Mouse (Mus musculus) left cerebral cortex, adult 2 months (tissue): Measurements from ENCODE around the gene Spats1. TPM values are rescaled to one million over a fixed set of nuclear protein-coding genes. Genes with fewer than 3 reads are reported as not detected.
"Not testable (repeated sequence)": the region's sequence is repeated elsewhere in the genome, so short reads cannot be mapped to it uniquely, and the experiment has no call there.

Experiments
- DNase-seq, 2 experiments: peaks; one replicate each; pipeline ENCODE4 v3.0.0; 2021 to 2022; ENCODE audit warnings: low spot score in 2 of 2, mixed read lengths in 1 of 2; ENCODE audit errors: extremely low spot score in 1 of 2
- H3K27ac ChIP-seq: fragments of 200-600 bp; 2 replicates; pipeline ENCODE4 v1.8.1; 2022
- H3K4me3 ChIP-seq: fragments of 200-600 bp; 2 replicates; pipeline ENCODE4 v1.8.1; 2022
- CTCF ChIP-seq: fragments of 200-600 bp; IDR thresholded peaks from 2 replicates; pipeline ENCODE4 v1.8.1; 2022; ENCODE audit warnings: antibody characterized with exemption, mild to moderate bottlenecking, moderate library complexity
- intact Hi-C: fragments of 180-260 bp; cut with DNase I; formaldehyde crosslinking; loops from one replicate; pipeline ENCODE4 v1.15.1; 2025
- total RNA-seq, 2 experiments: library from RNA; stranded (reverse); gene quantifications; 2 replicates each; pipeline ENCODE4 v1.2.3; 2021

The Spats1 gene
- total RNA-seq, 2 experiments from 2014 or later = 5.5 to 5.8 TPM

DNA sequence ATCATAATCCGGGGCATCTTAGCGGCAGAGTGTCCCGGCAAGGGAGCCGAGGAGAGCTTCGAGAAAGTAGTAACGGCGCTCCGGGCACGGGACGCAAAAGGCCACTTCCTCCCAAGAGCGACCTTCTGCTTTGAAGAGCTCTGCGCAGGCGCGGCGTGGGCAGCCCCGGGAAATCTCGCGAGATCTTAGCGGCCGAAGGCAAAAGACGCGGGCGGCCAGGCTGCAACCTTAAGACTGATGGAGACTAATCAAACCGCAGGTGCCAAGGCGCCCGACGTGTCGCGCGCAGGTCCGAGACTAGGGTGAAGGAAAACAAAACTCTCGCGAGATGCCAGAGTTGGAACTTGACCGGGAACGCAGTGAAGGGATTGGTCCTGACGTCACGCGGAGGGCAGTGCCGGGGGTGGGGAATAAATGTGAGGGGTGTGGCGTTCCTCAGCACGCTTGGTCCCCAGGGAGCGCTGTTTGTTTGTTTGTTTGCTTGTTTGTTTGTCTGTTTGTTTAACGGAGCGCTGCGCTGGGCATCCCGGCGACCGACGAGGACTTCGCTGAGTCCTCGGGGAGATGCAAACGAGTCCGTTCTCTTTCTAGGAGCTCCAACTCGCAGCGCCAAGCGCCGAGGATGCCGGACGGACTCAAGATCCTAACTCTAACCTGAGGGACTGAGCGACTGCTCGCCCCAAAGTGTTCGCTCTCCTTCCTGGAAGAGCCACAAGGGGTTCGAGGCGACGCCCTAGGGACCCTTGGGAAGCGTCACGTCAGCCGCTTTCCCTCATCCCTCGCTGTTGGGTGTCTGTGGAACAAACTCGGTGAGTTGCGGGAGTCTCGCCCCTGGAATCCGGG, 41.6 kb downstream of the Spats1 start, which contains the start of gene Cdc5l:
Gene Cdc5l, minus strand, starts transcription at position 319 of the 843 bp plus-strand sequence.
- peak; percentile 93 to 94 for DNase-seq
- intact Hi-C loops = no loop called here
- TF ChIP-seq CTCF = peak; percentile 8; the same call in 1 of the 2 replicates
- Histone ChIP-seq H3K27ac (peak within 1 kb of the TSS; percentile 91), H3K4me3 (peak within 1 kb of the TSS; percentile 88)

DNA sequence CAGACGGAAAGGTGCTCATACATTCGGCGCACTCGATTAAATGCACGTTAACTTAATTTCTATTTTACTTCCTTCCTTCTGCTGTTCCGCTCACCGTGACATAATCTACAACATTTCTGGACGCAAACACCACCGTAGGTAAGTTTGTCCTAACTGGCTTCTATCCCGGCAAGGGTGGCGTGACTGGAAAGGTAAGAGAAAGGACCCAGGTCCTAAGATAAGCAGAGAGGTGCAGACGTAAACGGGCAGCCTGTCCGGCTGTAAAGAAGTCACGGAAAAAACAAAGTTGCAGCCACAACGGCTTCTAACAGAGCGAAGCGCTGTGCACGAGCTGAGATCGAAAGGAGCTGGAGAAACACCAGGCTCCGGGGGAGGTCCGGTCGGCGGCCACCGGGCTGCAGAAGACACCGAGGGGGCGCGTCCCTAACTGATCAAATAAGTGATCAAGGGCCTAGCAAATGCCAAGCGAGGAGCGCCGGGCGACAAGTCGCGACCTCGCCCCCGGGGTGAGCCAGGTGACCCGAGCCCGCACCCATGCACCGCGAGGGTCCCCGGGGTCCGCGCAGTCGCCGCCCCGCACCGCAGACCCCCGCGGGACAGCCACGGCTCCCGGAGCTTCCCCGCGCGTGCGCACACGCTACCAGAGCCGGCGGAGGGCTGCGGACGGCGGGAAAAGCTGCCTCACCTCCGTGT, 42.4 kb downstream of the Spats1 start:
- no peak for TF ChIP-seq CTCF
- Histone ChIP-seq H3K4me3 (peak overlapping the region; percentile 88), H3K27ac (peak overlapping the region; percentile 91)
- intact Hi-C loops = no loop called here
- no peak for DNase-seq

DNA sequence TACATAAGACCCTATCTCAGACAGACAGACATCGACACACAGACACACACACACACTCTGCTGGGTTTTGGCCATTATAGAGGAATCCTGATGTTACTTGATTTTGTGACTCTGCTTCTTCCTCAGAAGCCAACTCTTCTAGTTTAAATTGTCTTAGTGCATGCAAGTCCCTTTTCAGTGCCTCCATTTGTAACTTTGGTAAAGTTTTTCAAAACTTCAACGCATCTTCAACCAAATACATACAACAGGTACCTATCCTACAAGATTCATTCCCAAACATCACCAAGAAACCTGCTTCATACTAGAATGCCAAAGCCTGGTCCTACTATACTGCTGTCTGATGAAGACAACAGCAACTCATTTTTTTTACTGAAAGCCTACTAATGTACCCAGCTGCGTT, 43.2 kb downstream of the Spats1 start:
- Histone ChIP-seq H3K4me3 (peak overlapping the region; percentile 88), H3K27ac (no peak overlapping the region)
- intact Hi-C loops = no loop called here
- no peak for TF ChIP-seq CTCF
- no peak for DNase-seq

DNA sequence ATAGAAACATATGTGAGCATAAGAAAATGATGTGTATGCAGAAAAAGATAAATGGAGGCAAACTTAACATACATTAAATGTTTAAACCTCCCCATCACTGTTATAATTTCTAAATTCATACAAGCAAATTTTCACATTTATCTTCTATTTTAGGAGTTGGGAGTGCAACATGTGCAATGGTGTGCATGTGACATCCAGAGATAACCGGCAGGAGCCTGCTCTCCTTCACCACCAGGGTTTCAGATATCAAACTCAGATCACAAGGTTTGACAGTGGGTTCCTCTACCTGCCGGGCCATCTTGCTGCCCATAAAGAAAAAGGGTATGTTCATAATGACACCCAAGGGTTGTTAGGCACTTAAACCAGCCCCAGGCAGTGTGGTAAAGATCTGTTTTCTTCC, 57.8 kb downstream of the Spats1 start:
- H3K4me3 ChIP-seq = no peak overlapping the region
- H3K27ac ChIP-seq = no peak overlapping the region
- DNase-seq = no peak
- intact Hi-C loops = no loop called here
- TF ChIP-seq CTCF = no peak

DNA sequence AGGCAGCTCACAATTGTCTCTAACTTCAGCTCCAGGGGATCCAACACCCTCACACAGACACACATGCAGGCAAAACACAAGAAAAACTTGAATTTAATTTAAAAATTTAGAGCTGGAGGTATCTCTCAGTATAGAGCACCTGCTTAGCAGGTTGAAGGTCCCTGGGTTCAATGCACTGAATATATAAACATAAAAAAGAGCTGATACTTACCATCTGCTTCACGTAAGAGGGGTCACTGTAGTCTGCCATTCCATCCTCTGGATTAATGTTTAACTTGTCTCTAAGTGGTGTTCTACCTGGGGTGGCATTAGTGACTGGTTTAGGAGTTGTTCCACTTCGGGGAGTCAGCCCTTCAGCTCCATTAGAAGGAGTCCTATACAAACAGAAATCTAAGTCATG, 63.6 kb downstream of the Spats1 start:
- H3K27ac ChIP-seq, intact Hi-C loops, H3K4me3 ChIP-seq, DNase-seq: not testable (repeated sequence)

DNA sequence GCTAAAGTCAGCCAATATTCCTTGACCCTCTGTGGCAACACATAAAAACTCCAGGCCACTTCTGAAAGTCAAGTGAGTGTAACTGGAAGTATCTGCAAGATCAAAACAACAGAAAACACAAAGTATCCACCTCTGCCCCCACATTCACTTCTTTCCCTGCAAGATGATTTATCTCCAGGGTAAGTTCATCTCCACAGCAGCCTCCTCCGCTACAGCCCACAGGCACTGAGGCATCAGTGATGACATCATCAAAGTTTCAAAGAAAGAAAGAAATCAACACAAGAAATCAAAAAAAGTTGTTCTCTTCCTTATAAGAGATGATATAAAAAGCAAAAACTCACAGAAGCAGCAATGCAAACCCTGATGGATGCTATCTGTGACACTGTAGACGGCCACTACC, 66.5 kb downstream of the Spats1 start:
- Histone ChIP-seq H3K4me3 (no peak overlapping the region), H3K27ac (no peak overlapping the region)
- peak in 1 of 2 experiments; percentile 27 for DNase-seq
- TF ChIP-seq CTCF = no peak
- intact Hi-C loops = loop anchor here (10.0 kb wide), 2 partner anchors 794 to 1144 kb away; no protein-coding TSS in a partner anchor

DNA sequence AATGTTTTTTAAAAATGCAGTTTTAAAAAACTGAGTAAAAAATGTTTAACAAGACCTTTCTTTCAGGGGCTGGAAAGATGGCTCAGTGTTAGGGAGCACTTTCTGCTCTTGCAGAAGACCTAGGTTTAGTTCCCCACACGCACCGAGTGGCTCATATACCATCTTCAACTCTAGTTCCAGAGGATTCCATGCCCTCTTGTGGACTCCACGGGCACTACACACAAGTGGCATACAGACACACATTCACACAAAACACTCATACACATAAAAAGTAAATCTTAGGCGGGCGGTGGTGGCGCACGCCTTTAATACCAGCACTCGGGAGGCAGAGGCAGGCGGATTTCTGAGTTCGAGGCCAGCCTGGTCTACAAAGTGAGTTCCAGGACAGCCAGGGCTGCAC, 68.9 kb downstream of the Spats1 start:
- peak; percentile 18 for TF ChIP-seq CTCF
- Histone ChIP-seq H3K27ac (no peak overlapping the region), H3K4me3 (no peak overlapping the region)
- DNase-seq = no peak
- intact Hi-C loops = loop anchor here (10.0 kb wide), 2 partner anchors 791 to 1141 kb away; no protein-coding TSS in a partner anchor

DNA sequence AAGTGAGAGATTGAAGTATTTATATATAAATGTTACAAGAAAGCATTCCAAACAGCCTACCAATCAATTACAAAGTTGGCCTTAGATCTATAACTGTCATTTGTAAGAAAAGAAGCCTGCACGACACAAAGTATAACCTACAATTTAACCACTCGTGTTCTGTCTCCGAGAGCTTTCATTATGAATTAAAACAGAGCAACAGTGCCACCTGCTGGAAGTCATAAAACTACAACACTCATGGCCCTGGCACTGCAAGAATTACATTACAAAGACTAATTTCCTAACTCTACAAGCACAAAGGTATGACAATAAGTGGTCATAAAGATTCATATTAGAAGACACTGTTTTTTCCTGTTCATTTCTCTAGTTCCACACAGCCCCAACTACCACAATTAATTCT, 72.0 kb downstream of the Spats1 start:
- H3K4me3 ChIP-seq = no peak overlapping the region
- intact Hi-C loops = loop anchor here (10.0 kb wide), 2 partner anchors 788 to 1138 kb away; no protein-coding TSS in a partner anchor
- peak; percentile 44 to 61 for DNase-seq
- peak; percentile 87 for TF ChIP-seq CTCF
- H3K27ac ChIP-seq = no peak overlapping the region

DNA sequence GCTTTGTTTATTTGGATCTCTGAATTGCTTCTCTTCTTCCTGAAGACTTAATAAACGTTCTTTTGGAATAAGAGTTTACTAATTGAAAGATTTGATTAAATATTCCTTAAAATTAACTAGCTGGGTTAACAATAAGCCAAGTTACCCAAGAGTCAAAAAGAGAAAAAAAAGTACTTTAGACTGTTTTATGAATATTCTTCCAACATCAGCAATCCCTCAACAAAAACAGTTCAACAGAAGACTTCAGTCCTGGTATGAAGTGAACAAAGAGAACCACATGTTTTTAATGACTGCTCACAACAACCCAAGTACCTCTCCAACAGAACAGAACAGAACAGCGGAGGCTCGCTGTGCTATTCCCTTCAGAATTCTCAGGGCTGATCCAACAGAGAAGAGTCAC, 72.6 kb downstream of the Spats1 start:
- intact Hi-C loops = loop anchor here (10.0 kb wide), 2 partner anchors 788 to 1138 kb away; no protein-coding TSS in a partner anchor
- TF ChIP-seq CTCF = no peak
- H3K27ac ChIP-seq = no peak overlapping the region

DNA sequence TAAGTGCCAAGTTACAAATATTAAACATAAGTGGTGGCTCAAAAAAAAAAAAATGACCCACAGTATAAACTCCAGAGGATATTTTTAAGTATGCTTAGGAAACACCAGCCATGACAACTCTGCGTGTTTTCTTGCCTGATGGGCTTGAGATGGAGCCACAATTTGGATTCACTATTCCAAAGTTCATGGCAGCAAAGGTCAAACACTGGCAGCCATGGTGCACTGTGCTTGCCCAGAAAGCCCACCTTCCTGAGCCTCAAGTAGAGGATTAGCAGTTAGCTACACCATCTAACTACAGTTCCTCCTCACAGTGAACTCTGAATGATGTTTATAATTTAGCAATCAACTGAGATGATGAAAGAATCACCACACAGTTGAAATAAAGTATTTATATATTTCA, 73.1 kb downstream of the Spats1 start:
- intact Hi-C loops = loop anchor here (10.0 kb wide), 2 partner anchors 787 to 1137 kb away; no protein-coding TSS in a partner anchor
- no peak overlapping the region for H3K27ac ChIP-seq
- no peak overlapping the region for H3K4me3 ChIP-seq
- TF ChIP-seq CTCF = no peak
- DNase-seq = no peak

More for the DNA sequence above, 72.6 kb downstream of the Spats1 start:
- no peak for DNase-seq
- no peak overlapping the region for H3K4me3 ChIP-seq

DNA sequence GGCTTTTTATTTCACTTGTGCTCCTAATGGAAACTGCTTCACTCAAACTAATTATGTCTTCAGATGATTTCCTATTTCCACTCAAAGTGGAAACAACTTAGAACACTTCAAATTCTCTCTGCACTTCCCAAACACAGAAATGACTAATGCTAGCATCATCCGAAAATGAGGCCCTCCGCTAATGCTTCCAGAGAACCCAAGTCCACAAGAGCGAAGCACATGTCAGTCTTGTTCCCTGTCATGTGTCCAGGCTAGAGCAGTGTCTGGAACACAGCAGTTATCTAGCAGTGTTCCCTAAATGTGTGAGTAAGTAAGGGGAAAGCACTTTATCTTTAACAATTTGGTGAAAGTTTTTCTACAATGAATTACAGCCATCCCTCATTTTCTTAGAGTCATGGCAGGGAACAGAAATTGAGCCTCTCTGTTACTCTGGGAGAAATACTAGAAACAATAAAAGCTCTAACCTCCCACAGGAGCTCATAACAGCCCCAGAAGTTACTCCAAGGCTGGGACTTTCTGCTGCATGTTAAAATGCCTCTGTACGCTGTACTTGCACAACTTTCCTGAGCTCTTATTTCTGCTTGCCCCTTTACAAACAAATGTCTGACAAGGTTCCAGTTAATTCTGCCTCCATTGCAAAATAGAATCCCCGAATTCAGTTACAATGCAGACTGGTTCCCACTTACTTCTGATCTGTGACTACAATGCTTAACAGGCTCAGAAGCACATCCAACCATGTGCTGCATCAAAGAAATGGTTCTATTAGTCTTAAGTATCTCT, 73.9 kb downstream of the Spats1 start:
- DNase-seq = no peak
- no peak for TF ChIP-seq CTCF
- H3K4me3 ChIP-seq = no peak overlapping the region
- intact Hi-C loops = loop anchor here (10.0 kb wide), 2 partner anchors 787 to 1137 kb away; no protein-coding TSS in a partner anchor
- no peak overlapping the region; the same call in 1 of the 2 replicates for H3K27ac ChIP-seq
